Mouse (Mus musculus) layer of hippocampus, postnatal 25 days (tissue): ENCODE data around the gene Akap1. TPM values are rescaled to one million over a fixed set of nuclear protein-coding genes. Genes with fewer than 3 reads are reported as not detected.
"Not testable (repeated sequence)": the region's sequence is repeated elsewhere in the genome, so short reads cannot be mapped to it uniquely, and the experiment has no call there.

ENCODE experiments used
- DNase-seq, 2 experiments: peaks; one replicate each; pipeline ENCODE4 v3.0.0; 2022; ENCODE audit warnings: mixed read lengths in 2 of 2, low spot score in 1 of 2; ENCODE audit errors: extremely low spot score in 1 of 2
- total RNA-seq, 2 experiments: library from RNA; stranded (reverse); gene quantifications; 2 replicates each; pipeline ENCODE4 v1.2.3; 2021

Akap1 gene
- 10 to 100 TPM; 39.8 to 42.6 TPM for total RNA-seq

- DNase-seq, result peak; percentile 88 to 92
Measured at GRCm38 (mm10) chr11:88864458-88865197, at the start of gene Akap1. Gene Akap1, minus strand, starts transcription at chr11:88864586.

GRCm38 (mm10) chr11:88909388-88910036 lies 45.1 kb upstream of the Akap1 start:
- DNase-seq, result no peak

- DNase-seq, result peak in 1 of 2 experiments; percentile 46
Measured at GRCm38 (mm10) chr11:88908557-88909211, 44.3 kb upstream of the Akap1 start.

GRCm38 (mm10) chr11:88907886-88908285 lies 43.5 kb upstream of the Akap1 start:
- DNase-seq, result no peak

GRCm38 (mm10) chr11:88905621-88906020 lies 41.2 kb upstream of the Akap1 start:
- DNase-seq, result no peak

GRCm38 (mm10) chr11:88904080-88904479 lies 39.7 kb upstream of the Akap1 start:
- no peak for DNase-seq

- no peak for DNase-seq
Measured at GRCm38 (mm10) chr11:88902762-88903161, 38.4 kb upstream of the Akap1 start.

GRCm38 (mm10) chr11:88901341-88901802 lies 37.0 kb upstream of the Akap1 start:
- no peak for DNase-seq

GRCm38 (mm10) chr11:88899561-88899960 lies 35.2 kb upstream of the Akap1 start:
- DNase-seq, result no peak

GRCm38 (mm10) chr11:88898380-88898763 lies 34.0 kb upstream of the Akap1 start:
- no peak for DNase-seq

- DNase-seq, result no peak
Measured at GRCm38 (mm10) chr11:88897624-88898379, 33.4 kb upstream of the Akap1 start.

- peak in 1 of 2 experiments; percentile 51 for DNase-seq
Measured at GRCm38 (mm10) chr11:88895800-88896232, 31.4 kb upstream of the Akap1 start.

- DNase-seq, result peak in 1 of 2 experiments; percentile 9
Measured at GRCm38 (mm10) chr11:88895235-88895634, 30.8 kb upstream of the Akap1 start.

GRCm38 (mm10) chr11:88894279-88894678 lies 29.9 kb upstream of the Akap1 start:
- DNase-seq, result peak in 1 of 2 experiments; percentile 27

GRCm38 (mm10) chr11:88893501-88893900 lies 29.1 kb upstream of the Akap1 start:
- DNase-seq, result not testable (repeated sequence)

- peak; percentile 6 to 12 for DNase-seq
Measured at GRCm38 (mm10) chr11:88892789-88893188, 28.4 kb upstream of the Akap1 start.

- peak; percentile 17 to 62 for DNase-seq
Measured at GRCm38 (mm10) chr11:88891921-88892561, 27.7 kb upstream of the Akap1 start.

- peak; percentile 18 to 34 for DNase-seq
Measured at GRCm38 (mm10) chr11:88891446-88891845, 27.1 kb upstream of the Akap1 start.

GRCm38 (mm10) chr11:88890904-88891303 lies 26.5 kb upstream of the Akap1 start:
- DNase-seq, result peak in 1 of 2 experiments; percentile 11

- DNase-seq, result no peak
Measured at GRCm38 (mm10) chr11:88888996-88889395, 24.6 kb upstream of the Akap1 start.
